Mouse (Mus musculus): ENCODE measurements around the gene Ctdsp2. TPM values are rescaled to one million over a fixed set of nuclear protein-coding genes. Genes with fewer than 3 reads are reported as not detected.

The Ctdsp2 gene
- polyA plus RNA-seq, 1 experiment from 2014 or later = 19.0 TPM

- Histone ChIP-seq H3K4me3 (no peak overlapping the region), H3K36me3 (no peaks in the 10 kb centered on the region), H3K27me3 (no peaks in the 10 kb centered on the region), H3K27ac (replicated peaks) (peak overlapping the region; percentile 26; the same call in 1 of the 2 replicates), H3K9ac (no peak overlapping the region), H3K9me3 (no peaks in the 10 kb centered on the region), H3K4me1 (replicated peaks) (peaks cover 87% of the 10 kb centered on the region), H3K4me2 (peak overlapping the region; percentile 75)
- WGBS = 27% methylated on average over 5 of the region's 5 CpGs
- ATAC-seq (ENCODE audit: low FRiP score, low read depth) = no peak
Measured at GRCm38 (mm10) chr10:126984189-126985004, 5.9 kb downstream of the Ctdsp2 start.

- no peak overlapping the region for H3K4me3 ChIP-seq
- H3K4me2 ChIP-seq = 0 out of 2 replicates have a peak overlapping the region, but pooled peaks have one; percentile 2
- H3K27ac ChIP-seq (replicated peaks) = no peak overlapping the region
- H3K4me1 ChIP-seq (replicated peaks) = peaks cover 89% of the 10 kb centered on the region
- no peaks in the 10 kb centered on the region for H3K27me3 ChIP-seq
- H3K9ac ChIP-seq = no peak overlapping the region
- no peaks in the 10 kb centered on the region for H3K9me3 ChIP-seq
- 69% methylated on average over 4 of the region's 4 CpGs for WGBS
- ATAC-seq (ENCODE audit: low FRiP score, low read depth) = no peak
- no peaks in the 10 kb centered on the region for H3K36me3 ChIP-seq
Measured at GRCm38 (mm10) chr10:126985127-126985526, 6.6 kb downstream of the Ctdsp2 start.

- Histone ChIP-seq H3K9ac (no peak overlapping the region), H3K9me3 (no peaks in the 10 kb centered on the region), H3K36me3 (no peaks in the 10 kb centered on the region), H3K4me2 (no peak overlapping the region), H3K4me1 (replicated peaks) (peaks cover 89% of the 10 kb centered on the region), H3K27ac (replicated peaks) (peak overlapping the region; percentile 73; the same call in 1 of the 2 replicates), H3K4me3 (no peak overlapping the region), H3K27me3 (no peaks in the 10 kb centered on the region)
- ATAC-seq (ENCODE audit: low FRiP score, low read depth) = no peak
- 91% methylated on average over 9 of the region's 9 CpGs for WGBS
Measured at GRCm38 (mm10) chr10:126985579-126985978, 7.1 kb downstream of the Ctdsp2 start.

- Histone ChIP-seq H3K27me3 (no peaks in the 10 kb centered on the region), H3K36me3 (no peaks in the 10 kb centered on the region), H3K9ac (no peak overlapping the region), H3K4me1 (replicated peaks) (peaks cover 86% of the 10 kb centered on the region), H3K4me2 (0 out of 2 replicates have a peak overlapping the region, but pooled peaks have one; percentile 0), H3K4me3 (no peak overlapping the region), H3K27ac (replicated peaks) (peak overlapping the region; percentile 73), H3K9me3 (no peaks in the 10 kb centered on the region)
- peak; percentile 60 for ATAC-seq (ENCODE audit: low FRiP score, low read depth)
- 43% methylated on average over 4 of the region's 4 CpGs for WGBS
Measured at GRCm38 (mm10) chr10:126986541-126986961, 8.0 kb downstream of the Ctdsp2 start.

GRCm38 (mm10) chr10:126987183-126988118 lies 8.9 kb downstream of the Ctdsp2 start:
- no peak for ATAC-seq (ENCODE audit: low FRiP score, low read depth)
- Histone ChIP-seq H3K4me2 (no peak overlapping the region), H3K36me3 (peaks cover 6% of the 10 kb centered on the region; the same call in 1 of the 2 replicates), H3K9me3 (no peaks in the 10 kb centered on the region), H3K9ac (no peak overlapping the region), H3K4me1 (replicated peaks) (peaks cover 81% of the 10 kb centered on the region), H3K27ac (replicated peaks) (peak overlapping the region; percentile 73), H3K4me3 (no peak overlapping the region), H3K27me3 (no peaks in the 10 kb centered on the region)
- 61% methylated on average over 8 of the region's 8 CpGs for WGBS

GRCm38 (mm10) chr10:126988513-126989165 lies 10.1 kb downstream of the Ctdsp2 start:
- no peaks in the 10 kb centered on the region for H3K27me3 ChIP-seq
- peaks cover 17% of the 10 kb centered on the region; the same call in 1 of the 2 replicates for H3K36me3 ChIP-seq
- H3K9ac ChIP-seq = no peak overlapping the region
- H3K4me1 ChIP-seq (replicated peaks) = peaks cover 69% of the 10 kb centered on the region
- no peaks in the 10 kb centered on the region for H3K9me3 ChIP-seq
- no peak for ATAC-seq (ENCODE audit: low FRiP score, low read depth)
- WGBS = 64% methylated on average over 5 of the region's 5 CpGs
- H3K4me2 ChIP-seq = no peak overlapping the region
- no peak overlapping the region for H3K27ac ChIP-seq (replicated peaks)
- H3K4me3 ChIP-seq = no peak overlapping the region

GRCm38 (mm10) chr10:126990313-126991056 lies 12.0 kb downstream of the Ctdsp2 start:
- ATAC-seq (ENCODE audit: low FRiP score, low read depth) = peak; percentile 52
- H3K4me2 ChIP-seq = no peak overlapping the region
- no peak overlapping the region for H3K4me3 ChIP-seq
- no peak overlapping the region for H3K27ac ChIP-seq (replicated peaks)
- peaks cover 27% of the 10 kb centered on the region for H3K36me3 ChIP-seq
- peaks cover 50% of the 10 kb centered on the region for H3K4me1 ChIP-seq (replicated peaks)
- no peak overlapping the region for H3K9ac ChIP-seq
- no peaks in the 10 kb centered on the region for H3K9me3 ChIP-seq
- 66% methylated on average over 7 of the region's 7 CpGs for WGBS
- no peaks in the 10 kb centered on the region for H3K27me3 ChIP-seq

- no peak for ATAC-seq (ENCODE audit: low FRiP score, low read depth)
- Histone ChIP-seq H3K4me2 (no peak overlapping the region), H3K9ac (no peak overlapping the region), H3K4me3 (no peak overlapping the region), H3K36me3 (peaks cover 27% of the 10 kb centered on the region), H3K27me3 (no peaks in the 10 kb centered on the region), H3K9me3 (no peaks in the 10 kb centered on the region), H3K4me1 (replicated peaks) (peaks cover 38% of the 10 kb centered on the region), H3K27ac (replicated peaks) (no peak overlapping the region)
- WGBS = 60% methylated on average over 3 of the region's 3 CpGs
Measured at GRCm38 (mm10) chr10:126991676-126992075, 13.2 kb downstream of the Ctdsp2 start.

- Histone ChIP-seq H3K4me1 (replicated peaks) (peaks cover 20% of the 10 kb centered on the region), H3K9me3 (no peaks in the 10 kb centered on the region), H3K9ac (no peak overlapping the region), H3K4me3 (no peak overlapping the region), H3K36me3 (peaks cover 37% of the 10 kb centered on the region), H3K4me2 (no peak overlapping the region), H3K27me3 (no peaks in the 10 kb centered on the region), H3K27ac (replicated peaks) (no peak overlapping the region)
- WGBS = 87% methylated on average over 3 of the region's 3 CpGs
- ATAC-seq (ENCODE audit: low FRiP score, low read depth) = no peak
Measured at GRCm38 (mm10) chr10:126993621-126994020, 15.1 kb downstream of the Ctdsp2 start.

- H3K27me3 ChIP-seq = no peaks in the 10 kb centered on the region
- no peak overlapping the region for H3K9ac ChIP-seq
- 74% methylated on average over 13 of the region's 13 CpGs for WGBS
- no peak overlapping the region for H3K27ac ChIP-seq (replicated peaks)
- no peak overlapping the region for H3K4me3 ChIP-seq
- no peaks in the 10 kb centered on the region for H3K4me1 ChIP-seq (replicated peaks)
- no peaks in the 10 kb centered on the region for H3K9me3 ChIP-seq
- H3K4me2 ChIP-seq = no peak overlapping the region
- ATAC-seq (ENCODE audit: low FRiP score, low read depth) = no peak
- peaks cover 34% of the 10 kb centered on the region for H3K36me3 ChIP-seq
Measured at GRCm38 (mm10) chr10:126997340-126998113, 19.0 kb downstream of the Ctdsp2 start.
